Mouse (Mus musculus): Measurements from ENCODE around the gene Erh. TPM values are rescaled to one million over a fixed set of nuclear protein-coding genes. Genes with fewer than 3 reads are reported as not detected.

The Erh gene
- polyA plus RNA-seq (2014; fragmentation: Illumina TruSeq; extraction: RNeasy Lipid Tissue Mini Kit (QIAGEN cat#74804); ENCODE audit: low read depth, low replicate concordance), result 24.9 TPM

GRCm38 (mm10) chr12:80643693-80644505 lies at the start of gene Erh, which contains the start of gene Slc39a9:
Gene Erh, minus strand, starts transcription at chr12:80644341.
Gene Slc39a9, plus strand, starts transcription at chr12:80643883.

GRCm38 (mm10) chr12:80692269-80692972 lies 48.3 kb upstream of the Erh start, which contains the start of gene Plekhd1:
Gene Plekhd1, plus strand, starts transcription at chr12:80692591.

Other genes starting within 250 kb of the Erh start
- gene Dcaf5, start 207.7 kb downstream of the Erh start, polyA plus RNA-seq (2014; fragmentation: Illumina TruSeq; extraction: RNeasy Lipid Tissue Mini Kit (QIAGEN cat#74804); ENCODE audit: low read depth, low replicate concordance), result 12.7 TPM
- 8.0 TPM for gene Exd2, start 181.2 kb downstream of the Erh start, polyA plus RNA-seq (2014; fragmentation: Illumina TruSeq; extraction: RNeasy Lipid Tissue Mini Kit (QIAGEN cat#74804); ENCODE audit: low read depth, low replicate concordance)
- gene Galnt16, start 126.1 kb downstream of the Erh start, polyA plus RNA-seq (2014; fragmentation: Illumina TruSeq; extraction: RNeasy Lipid Tissue Mini Kit (QIAGEN cat#74804); ENCODE audit: low read depth, low replicate concordance), result not detected
- gene Slc39a9, start 458 bp downstream of the Erh start, polyA plus RNA-seq (2014; fragmentation: Illumina TruSeq; extraction: RNeasy Lipid Tissue Mini Kit (QIAGEN cat#74804); ENCODE audit: low read depth, low replicate concordance), result 29.0 TPM
- not detected for gene Plekhd1, start 48.2 kb upstream of the Erh start, polyA plus RNA-seq (2014; fragmentation: Illumina TruSeq; extraction: RNeasy Lipid Tissue Mini Kit (QIAGEN cat#74804); ENCODE audit: low read depth, low replicate concordance)
- gene Ccdc177, start 116.3 kb upstream of the Erh start, polyA plus RNA-seq (2014; fragmentation: Illumina TruSeq; extraction: RNeasy Lipid Tissue Mini Kit (QIAGEN cat#74804); ENCODE audit: low read depth, low replicate concordance), result not detected
- 15.2 TPM for gene Susd6, start 146.2 kb upstream of the Erh start, polyA plus RNA-seq (2014; fragmentation: Illumina TruSeq; extraction: RNeasy Lipid Tissue Mini Kit (QIAGEN cat#74804); ENCODE audit: low read depth, low replicate concordance)